Mouse (Mus musculus) erythroblast, adult 5-6 weeks (primary cell): ENCODE results near the gene Gm28845. TPM values are rescaled to one million over a fixed set of nuclear protein-coding genes. Genes with fewer than 3 reads are reported as not detected.
"Not testable (repeated sequence)": the region's sequence is repeated elsewhere in the genome, so short reads cannot be mapped to it uniquely, and the experiment has no call there.

Source experiments
- ATAC-seq: replicated peaks from 2 replicates; pipeline ENCODE4 v1.8.0; 2016; ENCODE audit warnings: moderate number of reproducible peaks, mild to moderate bottlenecking, moderate TSS enrichment, inconsistent platforms; ENCODE audit not compliant: poor library complexity, low FRiP score, severe bottlenecking
- total RNA-seq, 2 experiments: library from RNA; stranded (forward) in 1 of 2; stranded (reverse) in 1 of 2; fragments of 150-400 nt in 1 of 2; fragments of 200-764, 138-1000 nt in 1 of 2; gene quantifications; 2 replicates each; pipeline versions ENCODE4 v1.2.3 to v1.2.4; 2015 to 2017; ENCODE audit warnings: low replicate concordance in 2 of 2

Gene Gm28845
- total RNA-seq, 2 experiments from 2014 or later, result 1.3 TPM; not detected in 1

DNA sequence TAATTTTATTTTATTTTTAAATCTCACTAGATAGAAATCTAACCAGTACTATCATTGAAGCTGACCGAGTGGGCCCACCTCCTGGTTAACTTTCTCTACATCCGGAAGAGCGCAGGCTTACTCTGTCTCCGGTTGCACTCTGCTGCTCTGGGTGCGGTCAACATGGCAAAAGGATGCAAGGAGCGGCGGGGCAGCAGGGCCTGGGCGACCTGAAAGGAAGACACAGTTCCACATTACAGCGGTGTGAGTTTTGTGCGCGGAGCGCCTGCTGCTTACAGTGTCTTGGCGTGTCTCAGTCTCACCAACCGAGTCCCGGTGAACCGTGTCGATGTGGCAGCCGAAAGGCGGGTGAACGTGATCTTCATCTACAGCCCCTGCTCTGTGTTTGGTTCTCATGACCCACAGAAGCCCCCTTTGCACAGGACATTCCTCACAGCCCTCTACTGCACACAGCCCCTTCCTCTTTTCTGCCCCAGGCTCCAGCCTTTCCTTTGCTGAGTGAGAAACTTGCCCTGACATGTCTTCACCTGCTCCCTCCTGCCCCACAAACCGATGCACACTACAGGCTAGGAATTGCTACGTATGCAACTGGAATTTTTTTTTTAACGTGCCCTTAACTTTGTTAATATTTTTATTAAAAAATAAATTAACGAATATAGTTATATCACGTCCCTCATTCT is 9.5 kb downstream of the Gm28845 start:
- ATAC-seq, result no peak

DNA sequence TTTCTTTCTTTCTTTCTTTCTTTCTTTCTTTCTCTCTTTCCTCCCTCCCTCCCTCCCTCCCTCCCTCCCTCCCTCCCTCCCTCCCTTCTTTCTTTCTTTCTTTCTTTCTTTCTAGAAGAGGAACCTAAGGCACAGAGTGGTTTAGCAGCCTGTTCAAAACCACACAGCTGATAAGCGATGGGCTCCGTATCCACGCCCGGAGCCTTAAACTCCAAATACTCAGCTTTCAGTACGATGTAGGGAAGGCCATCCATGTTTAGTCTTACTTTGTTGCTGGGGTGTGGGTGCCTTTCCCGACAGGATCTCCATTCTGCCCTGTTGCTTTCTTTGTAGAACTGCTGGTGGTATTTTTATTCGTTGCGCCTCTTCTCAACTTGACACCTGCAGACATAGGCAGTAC is 10.2 kb downstream of the Gm28845 start:
- no peak for ATAC-seq

- no peak for ATAC-seq
Measured at GRCm38 (mm10) chr1:65107654-65108279, 11.6 kb downstream of the Gm28845 start.

- no peak for ATAC-seq
Measured at GRCm38 (mm10) chr1:65103273-65103672, 16.1 kb downstream of the Gm28845 start, which contains the start of gene Cryga. Gene Cryga (minus strand): TSS chr1:65103373.

DNA sequence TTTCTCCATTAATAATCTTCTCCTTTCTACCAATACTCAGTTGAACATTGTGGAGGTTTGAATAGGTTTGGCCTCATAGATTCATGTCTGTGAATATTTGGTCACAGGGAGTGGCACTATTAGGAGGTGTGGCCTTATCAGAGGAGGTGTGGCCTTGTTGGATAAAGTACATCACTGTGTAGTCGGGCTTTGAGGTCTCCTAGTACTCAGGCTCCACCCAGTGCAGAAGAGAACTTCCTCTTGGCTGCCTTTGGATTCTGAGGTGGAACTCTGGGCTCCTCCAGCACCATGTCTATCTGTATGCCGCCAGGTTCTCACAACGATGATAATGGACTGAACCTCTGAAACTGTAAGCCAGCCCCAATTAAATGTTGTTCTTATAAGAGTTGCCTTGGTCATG is 22.4 kb downstream of the Gm28845 start:
- ATAC-seq, result no peak

- ATAC-seq, result no peak
Measured at GRCm38 (mm10) chr1:65091566-65091965, 27.8 kb downstream of the Gm28845 start.

DNA sequence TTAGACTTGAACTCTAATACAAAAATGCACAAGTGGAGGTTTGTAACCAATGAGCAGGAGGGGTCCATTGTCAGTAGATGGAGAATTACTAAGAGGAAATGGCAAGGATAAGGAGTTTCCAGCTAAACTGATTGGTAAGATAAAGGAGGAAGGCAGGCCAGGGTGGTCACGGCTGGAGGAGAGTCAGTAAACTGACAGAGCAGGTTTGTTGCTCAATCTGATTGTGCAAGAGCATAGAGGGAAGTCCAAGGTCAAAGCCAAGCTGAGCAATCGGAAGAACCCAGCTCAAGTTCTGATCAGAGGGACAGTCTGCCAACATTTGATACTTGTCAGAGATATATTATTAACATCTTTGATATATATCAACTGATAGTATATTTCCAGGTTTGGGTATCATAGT is 29.0 kb downstream of the Gm28845 start:
- ATAC-seq, result no peak

GRCm38 (mm10) chr1:65088567-65089356 is 30.6 kb downstream of the Gm28845 start:
- ATAC-seq, result no peak

GRCm38 (mm10) chr1:65082188-65082587 is 37.2 kb downstream of the Gm28845 start, which contains the start of gene Crygb:
Gene Crygb (minus strand): TSS chr1:65082288.
- ATAC-seq, result no peak

DNA sequence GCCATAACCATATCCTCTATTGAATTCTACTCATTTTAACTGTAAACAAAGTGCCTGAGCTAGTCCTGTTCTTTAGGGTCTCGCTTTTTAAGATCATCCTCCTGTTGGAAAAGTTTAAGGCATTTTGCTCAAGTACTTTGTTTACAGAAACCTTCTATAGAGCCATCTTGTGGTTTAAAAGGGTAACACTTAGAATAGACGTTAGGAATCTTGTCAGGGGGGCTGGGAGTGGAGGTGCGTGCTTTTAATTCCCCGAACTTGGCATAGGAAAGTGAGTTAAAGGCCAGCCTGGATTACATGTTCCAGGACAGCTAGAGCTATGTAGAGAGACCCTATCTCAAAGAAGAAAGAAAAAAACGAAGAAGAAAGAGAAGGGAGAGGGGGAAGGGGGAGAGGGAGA is 43.8 kb downstream of the Gm28845 start:
- no peak for ATAC-seq

DNA sequence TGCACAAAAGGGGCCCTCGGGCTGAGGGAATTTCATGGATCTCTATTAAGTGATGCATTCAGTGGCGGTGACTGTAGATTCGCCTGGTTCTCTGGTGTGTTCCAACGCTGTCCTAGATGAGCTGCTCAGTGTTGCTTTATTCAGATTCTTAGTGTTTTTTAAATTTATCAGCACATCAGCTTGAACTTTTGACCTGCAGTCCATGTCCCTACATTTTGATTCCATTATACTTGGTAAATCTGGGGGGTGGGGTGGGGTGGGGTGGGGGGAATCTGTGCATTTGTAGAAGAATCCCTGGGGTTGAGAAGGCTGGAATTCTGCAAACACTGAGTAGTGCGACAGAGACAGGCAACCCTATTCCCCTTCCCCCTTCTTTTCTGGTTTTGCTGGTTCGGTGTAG is 45.8 kb downstream of the Gm28845 start, which contains the start of gene Crygc:
TSS of gene Crygc (minus strand) at position 101 of the 400 bp plus-strand sequence.
- ATAC-seq, result no peak

GRCm38 (mm10) chr1:65067842-65068241 is 51.5 kb downstream of the Gm28845 start:
- no peak for ATAC-seq

DNA sequence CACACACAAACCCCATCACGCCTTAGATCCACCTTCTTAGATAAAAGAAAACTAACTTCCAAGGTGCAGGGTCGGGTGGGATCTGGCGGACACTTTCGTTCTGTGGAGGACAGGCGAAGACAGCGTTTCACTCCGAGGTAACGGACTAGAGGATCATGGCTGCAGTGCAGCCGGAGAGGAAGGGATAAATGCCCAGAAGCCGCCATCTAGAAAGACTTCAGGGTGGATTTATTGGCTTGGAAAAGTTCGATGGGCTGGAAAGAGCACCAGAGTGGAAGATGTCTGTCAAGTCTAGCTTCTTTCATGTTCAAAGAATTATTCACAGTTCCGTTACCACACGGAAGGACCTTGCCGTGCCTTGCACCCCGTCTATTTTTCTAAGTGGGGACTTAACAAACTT is 55.2 kb downstream of the Gm28845 start:
- ATAC-seq, result no peak

DNA sequence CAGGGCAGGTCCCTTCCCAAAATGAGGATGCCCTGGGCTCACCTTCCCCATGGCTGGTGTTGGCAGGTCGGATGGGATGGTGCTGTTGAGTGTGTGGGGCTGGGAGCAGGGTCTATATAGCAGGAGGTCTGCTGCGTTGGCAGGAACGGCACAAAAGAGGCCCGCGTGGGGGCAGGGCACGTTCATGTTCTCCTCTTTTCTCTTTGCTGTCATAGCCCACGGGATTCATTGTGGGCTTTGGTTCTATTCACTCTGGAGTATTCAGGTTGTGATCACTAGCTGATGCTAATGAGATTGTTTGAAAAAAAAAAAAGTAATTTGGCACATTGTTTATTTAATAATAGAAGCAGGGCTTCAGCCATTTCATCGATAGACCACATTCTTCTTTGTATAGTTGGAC is 56.0 kb downstream of the Gm28845 start, which contains the start of gene Crygd:
TSS of gene Crygd (minus strand) at position 101 of the 400 bp plus-strand sequence.
- no peak for ATAC-seq

- no peak for ATAC-seq
Measured at GRCm38 (mm10) chr1:65052140-65052539, 67.2 kb downstream of the Gm28845 start.

GRCm38 (mm10) chr1:65051696-65052095 is 67.7 kb downstream of the Gm28845 start:
- ATAC-seq, result no peak

DNA sequence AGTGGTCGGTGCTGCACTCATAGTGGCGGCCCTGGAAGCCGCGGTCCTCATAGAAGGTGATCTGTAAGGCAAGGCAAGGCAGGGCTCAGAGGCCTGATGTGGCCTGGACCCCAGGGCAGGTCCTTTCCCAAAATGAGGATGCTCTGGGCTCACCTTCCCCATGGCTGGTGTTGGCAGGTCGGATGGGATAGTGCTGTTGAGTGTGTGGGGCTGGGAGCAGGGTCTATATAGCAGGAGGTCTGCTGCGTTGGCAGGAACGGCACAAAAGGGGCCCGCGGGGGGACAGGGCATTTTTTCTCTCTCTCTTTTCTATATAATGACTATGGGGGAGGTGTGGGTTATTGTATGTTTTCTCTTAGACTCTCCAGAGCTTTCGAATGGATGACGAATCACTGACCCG is 68.4 kb downstream of the Gm28845 start, which contains the start of gene Cryge:
TSS of gene Cryge (minus strand) at position 198 of the 400 bp plus-strand sequence.
- ATAC-seq, result not testable (repeated sequence)
